Mouse (Mus musculus) brain, embryonic 14.5 days (tissue): Measurements from ENCODE around the gene Fars2. TPM values are rescaled to one million over a fixed set of nuclear protein-coding genes. Genes with fewer than 3 reads are reported as not detected.
A peak's percentile ranks its signal among the peaks of the same experiment; 100 is the strongest.

ENCODE experiments used
- DNase-seq: peaks from one replicate; pipeline ENCODE4 v3.0.0-alpha.2; 2011; ENCODE audit warnings: low read depth
- CTCF ChIP-seq: fragments of 200-500 bp; IDR thresholded peaks from 2 replicates; pipeline ENCODE4 v1.5.1; 2012; ENCODE audit warnings: inconsistent platforms, mild to moderate bottlenecking, moderate library complexity, borderline replicate concordance; ENCODE audit not compliant: insufficient read depth, insufficient read length; ENCODE audit errors: extremely low read depth
- POLR2A ChIP-seq: fragments of 200-500 bp; IDR thresholded peaks from 2 replicates; pipeline ENCODE4 v1.6.1; 2012; ENCODE audit warnings: mild to moderate bottlenecking, inconsistent platforms, borderline replicate concordance; ENCODE audit not compliant: poor library complexity, insufficient read depth, insufficient read length, severe bottlenecking; ENCODE audit errors: extremely low read depth
- polyA plus RNA-seq: library from polyadenylated mRNA; depleted of rRNA; stranded (reverse); fragments of >200 nt; gene quantifications from 2 replicates; pipeline ENCODE4 v1.2.3, GENCODE M21; 2012

Fars2 gene
- polyA plus RNA-seq, 1 experiment = 28.9 TPM

DNA sequence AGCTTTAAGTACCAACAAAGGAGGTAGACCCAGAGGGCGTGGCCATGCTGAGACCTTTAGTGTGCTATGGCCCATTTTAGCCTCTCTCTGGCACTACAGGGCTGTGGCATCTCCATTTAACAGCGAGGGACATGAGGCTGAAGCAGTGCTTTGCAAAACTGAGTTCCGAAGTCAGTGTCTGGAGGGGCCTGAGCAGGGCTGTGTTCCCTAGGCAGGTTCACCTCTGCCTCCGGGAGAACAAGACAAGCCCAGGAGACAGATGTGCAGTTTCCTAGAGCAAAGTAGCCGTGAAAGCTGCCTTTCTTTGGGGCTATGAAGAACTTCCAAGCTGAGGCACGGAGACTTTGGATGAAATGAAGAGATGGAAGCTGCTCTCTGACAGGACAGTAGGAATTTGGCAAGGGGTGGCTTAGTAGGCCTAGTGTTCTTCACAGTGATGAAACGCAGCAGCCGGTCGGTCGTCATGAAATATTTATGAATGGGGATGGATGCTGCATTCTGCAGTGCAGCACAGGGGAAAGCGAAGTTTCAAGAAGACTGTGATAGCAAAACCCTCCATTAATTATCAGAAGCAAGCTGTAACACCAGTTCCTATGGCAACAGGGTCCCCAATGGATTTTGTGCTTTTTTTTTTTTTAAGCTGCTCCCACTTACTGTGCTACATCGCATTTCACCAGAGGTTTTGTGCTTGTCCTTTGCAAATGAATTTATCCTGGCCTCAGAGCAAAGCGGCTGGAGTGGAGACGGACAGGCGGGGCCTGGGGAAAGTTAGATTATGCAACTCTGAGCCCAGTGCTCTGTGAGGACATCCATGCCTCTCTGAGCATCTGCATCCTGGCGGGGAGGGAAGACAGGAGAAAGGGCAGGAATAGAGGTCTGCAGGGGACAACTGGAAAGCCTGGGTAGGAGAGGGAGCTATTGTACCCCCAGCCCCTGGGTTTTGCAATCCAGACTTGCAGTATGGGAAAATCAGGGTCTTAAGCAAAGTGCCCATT, 445.5 kb downstream of the Fars2 start:
- DNase-seq = peak; percentile 89
- no peak for TF ChIP-seq POLR2A

DNA sequence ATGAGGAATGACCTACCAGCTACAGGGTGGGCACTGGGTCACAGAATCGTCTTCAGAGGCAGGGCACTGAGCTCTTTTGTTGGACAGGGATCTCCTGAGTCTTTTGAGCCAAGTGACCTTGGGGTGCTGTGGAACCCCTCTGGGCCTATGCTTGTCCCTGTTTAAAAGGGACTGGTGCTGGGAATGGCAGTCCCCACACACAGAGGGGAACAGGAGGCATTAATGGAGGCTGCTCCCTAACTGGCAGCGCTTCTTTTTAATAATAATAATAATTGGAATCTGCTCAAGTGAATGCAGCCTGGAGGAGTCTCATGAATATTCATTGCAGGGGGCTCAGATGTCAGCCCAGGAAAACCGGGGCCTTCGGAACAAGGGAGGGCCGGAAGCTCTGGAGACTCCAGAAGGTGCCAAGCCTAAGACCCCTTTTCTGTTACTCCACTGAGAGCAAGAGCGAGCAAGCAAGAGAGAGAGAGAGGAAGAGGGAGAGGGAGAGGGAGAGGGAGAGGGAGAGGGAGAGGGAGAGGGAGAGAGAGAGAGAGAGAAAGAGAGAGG, 447.6 kb downstream of the Fars2 start:
- DNase-seq = peak; percentile 78
- no peak for TF ChIP-seq POLR2A
- TF ChIP-seq CTCF = no peak

DNA sequence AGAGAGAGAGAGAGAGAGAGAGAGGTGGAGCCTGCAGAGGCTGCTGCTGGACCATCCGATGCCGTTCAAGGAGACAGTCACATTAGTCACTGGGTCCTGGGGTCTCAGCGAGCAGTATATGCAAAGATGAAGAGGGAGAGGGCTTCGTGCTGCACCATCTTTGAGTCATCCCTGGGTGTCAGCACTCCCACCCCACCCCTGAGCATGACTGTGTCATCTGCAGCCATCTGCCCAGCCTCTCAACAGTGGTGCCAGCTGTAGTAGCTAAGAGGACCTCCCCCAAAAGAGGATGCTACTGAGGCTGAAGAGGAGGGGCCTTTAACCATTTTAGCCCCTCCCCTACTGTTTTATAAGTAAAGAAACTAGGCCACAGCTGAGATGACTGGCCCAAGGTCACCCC, 459.6 kb downstream of the Fars2 start:
- TF ChIP-seq POLR2A (no peak), CTCF (no peak)
- no peak for DNase-seq

DNA sequence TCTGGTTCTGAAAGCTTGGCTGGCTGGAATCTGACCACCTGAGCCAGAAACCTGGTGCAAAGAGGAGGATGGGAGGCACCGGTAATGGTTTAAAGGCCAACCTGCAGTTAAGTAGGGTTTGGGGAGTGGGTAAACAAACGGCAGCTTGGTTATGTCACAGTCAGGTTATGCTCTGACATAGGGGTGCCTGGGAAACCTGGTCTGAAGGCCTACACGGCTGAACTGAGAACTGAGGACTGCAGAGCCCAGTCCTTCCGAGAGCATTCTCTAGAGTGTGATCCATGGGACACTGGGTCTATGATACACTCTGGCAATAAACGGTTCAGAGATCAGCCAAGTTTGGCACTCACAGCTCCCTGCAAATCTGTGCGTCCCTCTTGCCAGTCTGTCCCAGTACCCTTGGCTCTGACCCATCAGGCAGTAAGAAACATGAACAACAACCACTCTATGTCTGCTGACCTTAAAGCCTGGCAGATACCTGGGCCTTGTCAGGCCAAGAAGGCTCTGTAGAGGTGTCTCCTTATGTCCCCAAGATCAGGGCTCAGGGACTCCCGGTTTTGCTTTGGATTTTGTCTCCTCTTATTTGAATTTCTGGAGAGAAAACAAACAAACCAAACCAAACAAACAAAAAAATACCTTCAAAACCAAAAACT, 460.8 kb downstream of the Fars2 start:
- DNase-seq = peak; percentile 17
- TF ChIP-seq POLR2A = no peak
- no peak for TF ChIP-seq CTCF

DNA sequence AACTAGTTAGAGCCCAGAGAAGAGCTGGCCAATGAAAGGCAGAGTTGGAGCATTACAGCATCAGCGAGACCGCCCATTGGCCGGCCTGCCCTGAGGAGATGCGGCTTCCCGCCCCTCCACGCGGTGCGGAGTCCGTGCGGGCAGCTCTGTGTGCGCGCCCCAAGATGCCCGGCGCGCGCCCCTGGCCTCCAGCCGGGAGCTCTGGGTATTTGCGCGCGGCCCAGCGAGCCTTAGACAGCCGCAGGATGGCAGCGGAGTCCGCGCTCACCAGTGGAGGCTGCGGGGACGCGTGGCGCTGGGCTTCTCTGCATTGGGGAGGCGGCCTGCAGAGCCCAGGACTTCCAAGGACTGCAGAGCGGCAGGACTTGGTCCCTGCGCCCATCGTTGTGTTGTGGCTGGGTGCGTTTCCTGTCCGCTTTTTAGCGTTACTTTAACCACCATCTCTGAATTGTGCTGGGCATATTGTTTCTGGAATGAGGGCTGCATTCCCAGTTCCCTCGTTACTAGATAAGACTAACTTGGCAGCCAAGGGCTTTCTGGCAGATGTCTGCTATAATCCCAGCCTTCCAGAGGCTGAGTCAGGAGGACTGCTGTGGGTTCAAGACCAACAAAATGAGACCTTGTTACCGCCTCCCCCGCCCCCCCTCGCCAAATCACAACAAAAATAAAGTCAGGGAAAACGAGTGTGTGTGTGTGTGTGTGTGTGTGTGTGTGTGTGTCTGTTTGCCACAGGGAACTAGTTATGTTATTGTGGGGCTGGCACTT, 461.5 kb downstream of the Fars2 start:
- TF ChIP-seq POLR2A = peak; percentile 59; the same call in 1 of the 2 replicates
- TF ChIP-seq CTCF = no peak
- peak; percentile 96 for DNase-seq

DNA sequence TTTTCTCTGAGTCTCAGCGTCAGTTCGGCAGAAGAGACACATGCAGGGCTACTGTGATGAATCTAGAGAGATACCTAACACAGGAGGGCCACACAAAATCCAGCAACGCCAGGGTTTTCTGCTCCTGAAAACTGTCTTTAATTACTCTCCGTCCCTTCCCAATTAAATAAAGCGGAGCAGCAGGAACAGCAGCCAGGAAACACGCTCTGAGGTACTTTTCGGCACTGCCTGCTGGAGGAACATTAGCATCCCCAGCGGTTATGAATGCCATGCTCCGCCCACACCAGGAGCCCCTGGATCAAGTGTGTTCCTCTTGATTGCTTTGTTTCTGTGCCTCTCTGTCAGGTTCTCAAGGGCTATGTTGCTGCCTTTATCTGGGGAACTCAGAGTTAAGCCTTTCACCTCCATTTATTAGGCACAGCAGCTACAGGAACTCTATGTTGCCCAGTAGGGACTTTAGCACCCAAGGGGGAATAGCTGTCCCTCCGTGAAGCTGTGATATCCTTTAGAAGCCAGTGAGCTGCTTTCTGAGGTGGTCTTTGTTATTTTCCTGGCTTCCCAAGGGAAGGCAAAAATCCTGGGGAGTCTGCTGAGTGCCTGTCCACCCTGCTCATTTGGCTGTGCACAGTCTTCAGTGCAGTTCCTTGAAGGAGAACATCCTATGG, 465.3 kb downstream of the Fars2 start:
- DNase-seq = peak; percentile 89
- peak; percentile 16; the same call in 1 of the 2 replicates for TF ChIP-seq CTCF
- no peak for TF ChIP-seq POLR2A

DNA sequence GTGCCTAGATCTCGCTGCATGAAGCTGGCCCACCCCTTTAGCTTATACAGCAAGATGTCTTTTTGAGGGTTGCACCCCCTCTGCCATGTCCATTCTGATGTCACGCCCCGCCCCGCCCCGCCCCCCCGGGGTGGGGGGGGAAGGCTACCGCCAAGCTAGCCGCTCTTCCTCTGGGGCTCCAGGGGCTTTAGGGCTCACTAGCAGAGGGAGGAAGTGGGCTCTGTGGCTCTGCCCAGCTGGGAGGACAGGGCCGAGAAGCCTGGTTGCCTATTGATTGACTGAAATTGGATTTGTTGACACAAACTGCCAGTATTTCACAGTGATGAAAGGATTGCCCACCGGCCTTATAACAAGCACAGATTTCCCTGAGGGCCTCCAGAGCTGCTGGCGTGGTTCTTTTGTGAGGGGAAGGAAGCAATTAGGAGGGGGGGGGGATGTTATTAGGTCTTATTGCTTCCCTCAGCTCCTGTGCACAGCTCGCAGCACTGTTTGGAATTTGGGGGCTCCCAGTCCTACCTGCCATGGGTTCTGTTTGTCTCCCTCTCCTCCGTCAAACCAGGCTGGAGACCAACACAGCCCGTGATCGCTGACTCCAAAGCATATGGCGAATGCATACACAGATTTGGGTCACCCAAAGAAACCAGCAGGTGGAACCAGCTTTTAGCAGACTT, 466.4 kb downstream of the Fars2 start:
- peak; percentile 90 for DNase-seq

DNA sequence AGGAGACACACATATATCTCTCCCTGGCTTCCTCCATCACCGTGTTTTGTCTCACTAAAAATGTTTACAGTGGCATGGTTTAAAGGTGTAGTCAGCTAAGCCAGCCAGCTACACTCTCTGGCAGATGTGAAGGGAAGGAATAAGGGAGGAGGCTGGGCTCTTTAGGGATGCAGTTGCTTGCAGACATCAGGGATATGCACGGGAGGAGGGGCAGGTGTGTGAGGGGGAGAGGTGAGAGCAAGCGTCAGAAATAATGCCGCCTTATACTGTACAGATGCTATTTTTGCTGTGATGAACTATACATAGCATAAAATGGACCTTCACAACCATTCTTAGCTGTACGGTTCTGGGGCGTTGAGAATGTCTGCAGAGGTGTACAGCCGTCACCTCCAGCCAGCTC, 467.0 kb downstream of the Fars2 start:
- TF ChIP-seq CTCF (no peak), POLR2A (no peak)
- DNase-seq = peak; percentile 45

More for the DNA sequence above, 466.4 kb downstream of the Fars2 start:
- no peak for TF ChIP-seq POLR2A
- no peak for TF ChIP-seq CTCF

DNA sequence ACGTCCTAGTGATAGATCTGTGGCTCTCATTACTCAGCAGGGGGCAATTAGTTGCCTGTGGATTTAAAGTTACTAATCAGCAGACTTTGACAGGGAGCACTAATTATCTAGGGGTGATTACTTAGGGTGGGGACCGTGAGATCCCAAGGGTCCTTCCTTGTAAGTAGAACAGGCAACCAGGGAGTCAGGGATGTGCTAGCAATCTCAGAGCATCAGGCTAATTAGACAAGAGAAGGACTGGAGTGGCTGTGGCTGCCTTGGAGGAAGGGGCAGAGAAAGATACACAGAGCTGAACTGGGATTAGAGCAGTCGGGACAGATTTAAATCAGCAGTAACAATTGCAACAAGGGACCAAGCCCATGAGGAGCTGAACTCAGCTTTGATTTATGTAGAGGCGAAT, 471.9 kb downstream of the Fars2 start:
- peak; percentile 18 for DNase-seq
- TF ChIP-seq CTCF (no peak), POLR2A (no peak)

DNA sequence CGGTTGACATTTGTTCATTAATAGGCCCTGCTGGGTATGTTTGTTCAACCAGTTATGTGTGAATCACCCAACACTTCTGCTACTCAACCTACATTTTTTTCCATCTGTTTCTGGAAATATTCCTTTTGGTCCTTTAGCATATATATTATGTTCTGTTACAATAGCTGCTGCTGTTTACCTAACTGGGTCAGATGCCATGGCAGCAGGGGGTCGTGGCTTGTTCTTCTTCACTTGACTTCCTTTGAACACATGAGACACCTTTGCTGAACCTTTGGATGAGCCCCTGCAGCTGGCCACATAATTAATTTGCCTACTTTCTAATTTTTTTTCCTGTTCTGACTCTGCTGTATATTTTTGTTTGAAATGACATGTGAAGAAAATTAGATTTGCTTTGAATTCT, 475.1 kb downstream of the Fars2 start:
- no peak for DNase-seq
- no peak for TF ChIP-seq POLR2A
- no peak for TF ChIP-seq CTCF

DNA sequence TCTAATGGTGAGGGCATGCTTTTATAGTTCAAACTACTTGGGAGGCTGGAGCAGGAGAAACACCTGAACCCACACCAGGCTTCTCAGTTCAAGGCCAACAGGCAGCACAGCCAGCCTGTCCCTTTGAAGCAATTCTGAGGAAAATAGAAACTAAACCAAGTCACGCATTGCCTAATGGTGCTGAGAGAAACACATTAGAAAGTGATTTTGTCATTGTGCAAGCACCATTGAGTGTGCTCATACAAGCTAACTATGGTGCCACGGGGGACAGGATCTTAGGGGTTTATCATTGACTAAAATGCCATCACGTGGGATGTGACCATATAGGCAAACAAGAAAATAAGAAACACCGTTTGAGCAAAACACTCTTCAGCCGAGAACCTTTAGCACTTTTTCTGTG, 489.5 kb downstream of the Fars2 start:
- no peak for DNase-seq
- no peak for TF ChIP-seq POLR2A
- TF ChIP-seq CTCF = no peak

DNA sequence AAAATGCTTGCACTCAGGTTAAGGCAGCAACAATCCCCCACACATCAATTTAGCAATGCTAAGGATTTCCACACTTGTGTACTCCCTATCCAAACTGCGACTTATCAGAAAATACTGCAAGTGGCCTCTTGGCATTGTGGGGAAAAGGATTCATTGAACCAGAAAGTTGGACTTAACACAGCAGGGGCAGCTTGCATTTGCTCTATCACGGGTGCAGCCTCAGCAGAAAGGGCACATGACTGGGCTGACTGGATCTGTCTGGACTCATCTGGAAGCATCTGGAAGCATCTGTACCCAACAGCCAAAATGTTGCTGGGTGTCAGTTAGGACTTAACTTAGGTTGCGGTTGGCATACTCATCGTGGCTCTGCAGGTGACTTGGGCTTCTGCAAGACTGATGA, 490.7 kb downstream of the Fars2 start:
- DNase-seq = no peak
- TF ChIP-seq CTCF = no peak
- TF ChIP-seq POLR2A = no peak

DNA sequence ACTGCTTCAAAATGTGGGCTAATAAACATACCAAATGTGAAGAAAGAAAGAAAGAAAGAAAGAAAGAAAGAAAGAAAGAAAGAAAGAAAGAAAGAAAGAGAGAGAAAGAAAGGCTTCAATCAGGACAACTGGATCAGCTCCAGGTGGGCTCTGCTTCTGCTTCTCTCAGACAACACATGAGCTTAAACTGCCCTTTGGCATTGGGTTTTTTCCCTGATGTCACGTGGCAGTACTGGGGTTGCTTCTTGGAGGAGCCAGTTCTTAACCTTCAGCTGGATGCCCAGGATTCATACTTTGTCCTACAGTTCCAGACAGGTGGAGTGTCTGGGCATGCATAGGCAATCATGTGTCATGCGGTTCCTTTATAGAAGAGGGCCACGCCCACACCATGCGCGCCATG, 493.2 kb downstream of the Fars2 start:
- no peak for DNase-seq
- TF ChIP-seq POLR2A (no peak), CTCF (no peak)
